Mouse (Mus musculus) lung, adult 18-20 months (tissue): ENCODE data around the gene Polr1c.
A peak's percentile ranks its signal among the peaks of the same experiment; 100 is the strongest.

Experiments
- DNase-seq, 2 experiments: peaks; one replicate each; pipeline ENCODE4 v3.0.0; 2022; ENCODE audit warnings: mixed read lengths in 2 of 2

Gene Polr1c

DNA sequence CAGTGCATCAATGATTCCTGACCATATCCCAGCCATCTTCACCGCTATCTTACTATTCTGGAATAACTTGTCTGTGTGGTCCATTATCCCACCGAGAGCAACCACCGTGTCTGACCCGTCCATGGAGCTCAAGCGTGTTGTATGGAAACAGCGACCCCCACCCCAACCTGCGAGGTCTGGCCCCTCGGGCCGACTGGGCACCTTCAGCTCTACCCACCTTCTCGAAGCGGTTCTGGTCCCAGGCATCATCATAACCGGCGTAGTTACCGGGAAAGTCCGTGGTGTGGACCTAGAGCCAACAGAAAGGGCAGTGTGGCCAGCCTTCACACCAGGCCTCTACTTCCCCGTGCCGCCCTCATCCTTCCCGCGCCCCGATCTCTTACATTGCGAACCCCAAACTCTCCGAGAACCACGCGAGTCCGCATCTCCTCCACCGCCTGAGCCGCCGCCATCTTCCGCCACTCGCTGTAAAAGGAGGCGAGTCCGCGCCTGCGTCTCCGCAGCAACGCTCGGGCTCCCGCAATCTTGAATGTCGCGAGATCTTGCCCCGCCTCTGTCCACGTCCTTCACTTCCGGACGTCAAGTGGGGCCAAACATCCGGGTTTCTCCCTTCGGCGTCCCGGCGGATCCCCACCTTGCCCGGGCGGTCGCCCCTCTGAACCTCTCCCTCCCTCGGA lies at the start of gene Polr1c, which contains the start of gene Yipf3:
TSS of gene Polr1c (minus strand) at position 543 of the 677 bp plus-strand sequence.
TSS of gene Yipf3 (plus strand) at position 569 of the 677 bp plus-strand sequence.
- peak; percentile 97 for DNase-seq

DNA sequence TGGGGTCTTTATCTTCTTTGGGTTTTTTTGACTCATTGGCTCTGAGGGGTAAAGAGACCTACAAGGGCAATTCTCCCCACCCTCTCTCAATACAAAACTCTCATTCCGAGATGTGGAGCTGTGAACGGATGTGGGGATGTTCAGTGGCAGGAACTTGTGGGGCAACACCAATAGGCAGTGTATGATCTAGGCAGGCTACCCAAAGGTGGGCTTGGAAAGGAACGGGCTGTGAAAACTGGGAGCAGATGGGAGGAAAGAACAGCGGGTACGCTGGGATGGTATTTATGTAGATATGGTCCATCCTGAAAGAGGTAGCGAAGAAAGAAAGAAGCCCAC lies 49.1 kb upstream of the Polr1c start:
- no peak for DNase-seq

DNA sequence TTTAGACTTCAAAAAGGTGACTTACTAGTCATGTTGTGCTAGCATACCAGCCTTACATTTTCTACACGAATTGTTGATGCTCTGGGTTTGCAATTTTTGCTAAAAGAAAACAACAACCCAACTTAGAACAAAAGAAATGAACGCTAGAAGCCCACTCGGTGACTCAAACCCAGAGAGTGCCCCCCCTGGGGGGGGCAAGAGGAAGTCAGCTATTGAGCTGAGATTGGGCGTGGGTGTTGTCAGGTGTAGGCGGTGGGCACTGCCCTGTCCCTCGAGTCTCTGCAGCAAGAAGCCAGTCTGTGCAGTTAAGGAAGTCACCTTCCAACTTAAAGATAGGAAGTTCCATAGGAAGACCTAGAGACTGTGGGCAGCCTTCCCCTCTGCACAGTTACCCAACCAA lies 48.7 kb upstream of the Polr1c start:
- no peak for DNase-seq

DNA sequence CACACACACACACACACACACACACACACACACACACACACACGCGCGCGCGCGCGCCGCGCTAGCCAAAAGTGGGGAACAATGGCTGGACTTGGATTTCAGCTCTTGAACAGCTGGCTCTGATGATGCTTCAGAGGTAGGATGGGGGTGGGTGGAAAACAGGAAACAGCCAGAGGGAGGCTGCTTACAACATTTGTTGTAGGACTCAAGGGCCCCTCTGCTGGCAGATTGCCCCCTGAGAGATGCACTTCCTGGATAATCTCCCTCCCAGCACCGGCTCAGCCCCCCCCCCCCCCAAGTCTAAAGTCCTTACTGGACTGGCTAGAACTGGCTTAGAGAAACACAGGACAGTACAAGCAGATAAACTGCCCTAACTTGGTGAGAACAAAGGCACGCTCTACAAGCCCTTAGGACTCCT lies 39.8 kb upstream of the Polr1c start:
- DNase-seq, result peak in 1 of 2 experiments; percentile 39

DNA sequence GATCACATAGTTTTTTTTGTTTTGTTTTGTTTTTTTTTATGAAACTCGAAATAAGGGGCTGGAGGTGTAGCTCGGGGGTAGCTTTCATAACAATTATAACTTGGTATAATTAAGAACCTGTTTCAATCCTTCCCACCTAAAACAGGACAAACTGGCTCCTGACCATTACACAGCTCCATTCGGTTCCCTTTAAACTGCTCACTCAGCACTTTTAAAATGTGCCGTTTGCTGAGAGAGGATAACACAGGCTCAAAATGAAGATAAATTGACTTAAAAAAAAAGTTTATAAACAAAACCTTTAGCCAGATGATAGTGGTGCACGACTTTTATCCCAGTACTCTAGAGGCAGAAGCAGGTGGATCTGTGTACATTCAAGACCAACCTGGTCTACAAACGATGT lies 37.6 kb upstream of the Polr1c start:
- DNase-seq, result no peak

DNA sequence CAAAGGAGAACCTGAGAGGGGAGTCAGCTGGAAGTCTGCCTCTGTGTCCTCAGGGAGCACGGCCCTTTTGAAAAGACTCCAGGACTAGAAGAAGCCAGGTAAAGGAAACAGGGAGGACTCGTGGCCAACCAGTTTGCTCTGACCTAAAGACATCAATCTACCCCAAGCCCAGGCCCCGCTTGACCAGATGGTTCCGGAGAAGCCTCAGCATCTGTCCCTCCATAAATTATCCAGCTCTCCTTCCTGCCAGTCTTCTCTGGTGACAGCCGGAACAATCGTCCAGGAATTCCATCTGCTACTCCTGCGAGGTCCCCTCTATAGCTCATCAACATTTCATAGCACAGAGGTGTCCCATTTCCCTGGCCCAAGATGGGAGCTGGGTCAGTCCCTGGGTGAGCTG lies 36.8 kb upstream of the Polr1c start:
- no peak for DNase-seq

DNA sequence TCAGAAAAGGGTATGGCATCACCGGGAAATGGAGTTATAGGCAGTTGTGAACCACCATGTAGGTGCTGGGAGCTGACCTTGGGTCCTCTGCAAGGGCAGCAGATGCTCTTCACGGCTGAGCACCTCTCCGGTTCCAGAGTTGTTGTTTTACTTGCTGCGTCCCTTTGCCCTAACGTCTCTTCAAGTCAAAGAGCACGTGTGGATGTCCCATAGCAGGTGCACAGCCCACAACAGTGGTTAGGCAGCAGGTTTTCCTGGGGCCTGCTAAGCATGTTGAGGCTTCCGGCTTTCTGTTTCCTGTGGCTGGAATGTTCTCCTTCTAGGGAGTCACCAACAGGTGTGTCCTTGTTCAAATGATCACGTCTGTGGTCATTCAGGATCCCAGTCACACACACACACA lies 36.1 kb upstream of the Polr1c start:
- DNase-seq, result no peak

DNA sequence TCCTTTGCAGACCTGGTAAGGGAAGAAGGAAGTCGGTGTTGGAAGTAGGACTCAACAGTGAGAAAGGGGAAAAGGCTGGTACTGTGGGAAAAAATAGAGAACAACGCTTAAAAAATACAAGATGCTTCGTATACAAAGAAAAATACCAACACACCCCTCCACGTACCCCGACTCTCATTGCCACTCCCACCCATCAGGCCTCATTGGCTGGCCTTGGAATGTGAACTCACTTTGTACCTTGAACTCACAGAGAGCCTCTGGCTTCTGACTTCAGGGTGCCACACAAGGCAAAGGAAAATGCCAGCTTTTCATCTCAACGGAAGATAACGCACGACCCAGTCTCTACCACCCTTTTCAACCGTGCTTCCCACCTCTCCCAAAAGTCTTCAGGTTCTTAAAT lies 35.3 kb upstream of the Polr1c start:
- no peak for DNase-seq

DNA sequence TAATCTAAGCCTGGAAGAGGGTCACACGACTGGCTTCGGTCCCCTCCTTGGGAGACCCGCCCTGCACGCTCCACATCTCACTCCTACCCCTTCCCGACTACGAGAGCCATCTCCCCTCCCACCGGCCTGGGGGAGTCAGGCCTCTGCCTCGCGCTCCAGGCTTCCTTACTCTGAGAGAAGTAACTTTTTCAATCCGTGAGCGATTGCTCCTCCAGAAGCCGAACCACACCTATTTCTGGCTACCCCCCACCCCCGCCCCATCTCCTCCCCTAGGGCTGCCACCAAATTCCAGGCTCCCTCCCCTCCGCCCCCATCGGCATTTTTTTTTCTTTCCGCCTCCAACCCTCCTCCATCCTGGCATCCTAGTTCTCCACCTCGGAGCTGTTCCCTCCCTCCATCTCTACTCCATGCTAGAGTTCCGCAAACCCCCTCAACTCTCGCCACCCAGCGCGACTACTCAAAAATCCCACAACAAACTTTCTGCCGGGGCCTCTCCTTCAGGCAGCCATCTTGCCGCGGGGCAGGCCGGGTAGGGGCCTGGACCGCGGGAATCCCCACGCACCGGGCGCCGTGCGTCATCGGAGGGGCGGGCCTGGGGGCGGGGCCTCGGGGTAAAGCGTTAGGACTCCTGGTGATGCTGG lies 34.7 kb upstream of the Polr1c start, which contains the start of gene Tjap1:
TSS of gene Tjap1 (minus strand) at position 544 of the 641 bp plus-strand sequence.
- peak; percentile 82 to 88 for DNase-seq

DNA sequence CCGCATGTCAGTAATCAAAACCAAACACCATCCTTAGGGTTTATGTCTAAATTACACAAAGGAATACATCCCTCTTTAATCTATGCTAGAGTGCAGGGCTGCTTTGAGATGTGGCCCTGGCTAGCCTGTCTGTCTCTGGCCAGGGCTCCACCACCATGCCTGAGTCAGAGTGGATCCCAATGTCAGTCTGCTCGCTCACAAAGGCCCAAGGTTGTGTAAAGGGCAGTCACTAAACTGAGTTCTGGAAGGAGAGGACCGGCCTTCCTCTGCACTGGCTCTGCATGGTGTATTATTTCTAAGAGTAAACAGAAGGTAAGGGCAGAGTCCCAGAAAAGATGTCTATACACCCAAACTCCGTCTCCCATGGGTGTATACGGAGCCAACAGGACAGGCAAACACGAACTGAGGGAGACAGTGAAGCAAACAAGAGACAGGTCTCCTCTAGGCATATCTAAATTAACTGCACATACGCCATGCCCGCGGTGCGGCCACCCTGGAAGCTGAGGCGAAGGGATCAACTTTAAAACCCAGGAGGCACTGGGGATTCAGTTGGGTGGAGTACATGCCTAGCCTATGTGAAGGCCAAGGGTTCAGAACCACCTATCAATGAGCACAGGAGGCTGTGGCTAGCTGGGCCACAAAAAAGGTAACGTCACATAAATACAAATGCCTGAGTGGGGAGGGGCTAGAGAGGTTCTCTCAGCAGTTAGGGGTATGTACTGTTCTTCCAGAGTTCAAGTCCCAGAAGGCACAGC lies 30.3 kb upstream of the Polr1c start:
- no peak for DNase-seq

DNA sequence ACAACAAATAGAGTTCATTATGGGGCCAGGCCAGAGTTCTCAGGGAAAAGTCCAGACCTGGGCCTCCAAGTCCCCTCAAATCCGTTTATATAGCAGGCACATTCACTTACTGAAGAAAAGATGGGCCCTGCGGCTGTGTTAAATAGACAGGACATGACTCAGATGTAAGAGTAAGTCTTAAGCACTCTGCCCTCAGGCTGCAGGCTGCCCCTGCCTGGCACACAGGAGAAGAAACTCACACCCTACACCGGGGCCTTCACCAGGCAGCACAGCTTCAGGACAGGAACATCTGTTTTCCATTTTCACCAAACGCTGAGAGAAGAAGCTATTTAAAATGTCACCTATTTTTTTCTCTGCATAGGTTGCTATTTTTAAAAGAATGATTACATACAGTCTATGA lies 29.7 kb upstream of the Polr1c start:
- DNase-seq, result no peak

DNA sequence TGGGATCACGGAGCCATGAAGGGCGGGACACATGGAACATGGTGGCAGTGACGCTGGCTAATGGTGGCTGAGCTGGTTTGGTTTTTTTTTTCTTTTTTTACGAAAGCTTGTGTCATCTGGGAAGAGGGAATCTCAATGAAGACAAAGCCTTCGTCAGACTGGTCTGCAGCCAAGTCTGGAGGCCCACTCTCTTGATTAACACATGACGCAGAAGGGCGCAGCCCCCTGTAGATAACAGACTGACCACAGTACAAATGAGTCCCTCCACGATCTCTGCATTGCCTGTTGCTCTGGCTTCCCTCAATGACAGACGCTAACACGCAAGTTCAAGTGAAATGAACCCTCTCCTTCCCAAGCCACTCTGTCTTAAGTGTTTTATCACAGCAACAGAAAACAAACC lies 27.7 kb upstream of the Polr1c start:
- no peak for DNase-seq

DNA sequence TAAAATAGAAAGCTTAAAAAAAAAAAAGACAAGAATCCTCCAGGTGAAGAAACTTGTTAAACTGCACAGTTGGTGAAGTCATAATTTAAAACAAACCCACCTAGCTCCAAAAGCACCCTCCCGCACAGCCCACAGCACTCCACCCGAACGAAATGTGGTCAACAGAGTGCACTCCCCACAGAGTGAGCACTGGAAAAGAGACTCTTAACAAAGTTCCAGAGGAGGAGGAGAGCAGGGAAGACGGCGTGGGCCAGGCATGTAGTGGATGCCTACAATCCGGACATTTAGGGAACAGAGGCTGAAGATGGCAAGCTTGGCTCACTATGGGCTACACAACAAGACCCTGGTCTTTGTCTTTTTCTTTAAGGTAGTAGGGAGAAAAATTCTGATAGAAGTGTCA lies 27.2 kb upstream of the Polr1c start:
- DNase-seq, result no peak

DNA sequence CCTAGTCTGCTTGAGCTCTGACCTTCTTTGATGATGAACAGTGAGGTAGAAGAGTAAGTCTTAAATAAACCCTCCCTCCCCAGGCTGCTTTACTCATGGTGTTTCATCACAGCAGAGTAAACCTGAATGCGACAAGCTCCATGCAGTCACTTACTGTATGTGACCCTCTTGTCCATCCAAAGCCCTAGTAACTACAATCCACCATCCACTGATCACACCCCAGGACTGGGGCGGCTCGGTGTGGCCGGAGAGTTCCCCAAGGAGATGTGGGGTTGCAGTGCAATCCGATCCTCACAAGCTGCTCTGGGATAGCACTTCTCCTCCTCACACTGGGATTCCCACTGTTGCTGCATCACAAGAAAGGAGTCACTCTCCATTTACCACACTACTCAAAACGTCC lies 26.6 kb upstream of the Polr1c start:
- DNase-seq, result no peak

DNA sequence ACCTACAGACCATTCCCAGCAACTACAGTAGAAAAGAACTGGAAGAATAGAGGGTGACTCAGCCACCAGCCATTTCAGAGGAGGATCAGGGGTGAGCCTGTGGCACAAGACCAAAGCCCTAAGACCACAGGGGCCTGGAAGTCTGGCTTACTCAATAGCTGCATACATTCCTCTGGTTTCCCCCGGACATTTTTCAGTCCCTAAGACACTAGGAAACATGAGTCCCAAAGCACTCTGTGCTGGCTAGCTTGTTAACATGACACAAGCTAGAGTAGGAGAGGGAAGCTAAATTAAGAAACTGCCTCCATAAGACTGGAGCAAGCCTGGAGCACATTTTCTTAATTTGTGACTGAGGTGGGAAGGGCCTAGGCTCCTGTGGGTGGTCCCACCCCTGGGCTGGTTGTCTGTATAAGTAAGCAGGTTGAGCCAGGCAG lies 26.0 kb upstream of the Polr1c start:
- DNase-seq, result no peak

DNA sequence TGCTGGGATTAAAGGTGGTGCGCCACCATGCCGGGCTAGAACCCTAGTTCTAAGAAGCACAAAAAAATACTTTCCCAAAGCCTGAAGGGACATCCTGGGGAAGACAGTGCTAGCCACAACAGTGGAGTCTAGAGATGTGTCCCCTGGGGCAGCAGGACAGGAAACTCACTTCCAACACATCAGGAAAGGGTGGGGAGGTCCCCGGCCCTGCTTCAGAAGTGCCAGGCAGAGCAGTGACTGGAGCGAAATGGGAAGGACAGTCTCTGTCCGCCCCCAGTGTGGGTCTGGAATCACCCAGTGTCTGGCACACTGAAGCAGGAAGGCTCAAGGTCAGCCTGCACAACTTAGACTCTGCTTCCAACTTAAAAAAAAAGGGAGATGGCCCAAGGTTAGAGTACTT lies 24.8 kb upstream of the Polr1c start:
- no peak for DNase-seq

DNA sequence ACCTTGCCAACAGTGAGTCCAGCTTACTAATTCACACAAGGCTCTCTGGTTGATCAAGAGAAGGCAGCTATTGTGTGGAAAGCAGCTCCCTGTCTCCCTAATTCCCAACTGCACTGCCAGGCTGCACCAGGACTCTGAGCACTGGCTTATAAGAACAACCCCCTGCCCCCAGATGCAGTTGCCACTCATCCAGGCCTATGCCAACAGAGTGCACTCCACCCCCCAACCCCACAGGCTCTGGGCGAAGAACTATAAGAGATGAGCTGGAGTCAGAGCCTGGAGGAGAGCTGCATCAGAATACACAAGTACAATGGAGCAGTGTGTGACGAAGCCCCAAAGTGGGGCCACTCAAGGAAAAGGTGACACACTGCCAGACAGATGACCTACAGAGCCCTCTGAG lies 24.2 kb upstream of the Polr1c start:
- DNase-seq, result no peak

DNA sequence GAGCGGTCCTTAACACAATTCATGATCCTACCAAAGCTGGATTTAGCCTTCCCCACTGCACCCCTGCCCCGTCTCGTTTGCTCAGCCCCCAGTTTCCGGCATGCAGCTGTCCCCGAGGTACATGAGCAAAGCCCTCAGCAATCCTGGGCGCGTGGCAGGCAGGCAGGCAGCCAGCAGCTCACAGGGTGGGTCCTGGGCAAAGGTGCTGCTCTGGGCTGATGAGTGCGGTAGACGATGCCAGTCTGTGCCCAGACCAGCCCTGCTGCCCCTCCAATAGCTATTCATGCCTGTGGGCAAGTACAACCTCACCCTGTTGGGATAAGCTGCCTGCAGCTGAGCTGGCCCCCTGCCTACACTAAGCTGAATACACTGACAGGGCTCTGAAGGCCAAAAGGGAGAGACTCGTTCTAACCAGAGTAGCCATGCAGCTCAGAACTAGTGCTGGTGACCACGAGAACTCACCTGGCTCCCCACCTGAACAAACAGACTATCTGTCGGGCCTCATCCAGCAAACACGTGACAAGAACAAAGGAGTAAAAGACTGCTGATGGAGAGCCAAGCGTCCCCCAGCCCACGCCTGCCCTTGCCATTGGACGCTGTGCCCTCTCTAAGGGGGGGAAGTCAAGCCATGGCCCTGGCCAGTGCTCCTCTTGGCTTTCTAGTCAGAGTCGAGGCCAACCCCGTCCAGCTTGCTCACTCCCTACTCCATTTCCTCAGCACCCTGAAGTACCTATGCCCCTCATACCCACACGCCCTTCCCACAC lies 22.1 kb upstream of the Polr1c start:
- peak in 1 of 2 experiments; percentile 44 for DNase-seq

DNA sequence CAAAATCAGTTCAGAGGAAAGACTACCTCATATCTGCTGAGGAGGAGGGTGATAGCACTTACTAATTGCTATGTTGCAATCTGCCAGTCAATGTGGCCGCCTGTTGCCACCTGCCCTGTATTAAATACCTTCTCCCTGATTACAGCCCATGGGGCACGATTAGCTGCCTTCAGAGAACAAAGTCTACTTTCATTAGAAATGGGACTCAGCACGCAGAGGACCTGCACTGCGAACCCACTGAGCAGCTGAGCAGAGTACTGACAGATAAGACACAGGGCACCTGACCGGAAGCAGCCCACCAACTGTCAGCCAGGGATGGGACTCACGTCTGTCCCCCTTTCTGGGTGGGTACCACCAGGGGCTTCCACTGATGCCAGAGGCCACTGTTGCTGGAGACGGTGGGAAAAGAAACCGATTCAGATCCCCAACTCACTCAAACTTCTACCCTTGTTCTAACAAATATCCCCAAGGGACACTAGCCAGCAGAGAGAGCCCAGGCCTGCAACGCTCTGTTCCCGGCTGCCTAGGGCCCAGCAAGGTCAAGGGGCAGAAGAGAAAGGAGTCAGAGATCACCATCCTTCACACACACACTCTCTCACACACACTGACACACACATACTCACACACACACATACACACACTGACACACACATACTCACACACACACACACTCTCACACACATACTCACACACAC lies 20.3 kb upstream of the Polr1c start:
- no peak for DNase-seq

DNA sequence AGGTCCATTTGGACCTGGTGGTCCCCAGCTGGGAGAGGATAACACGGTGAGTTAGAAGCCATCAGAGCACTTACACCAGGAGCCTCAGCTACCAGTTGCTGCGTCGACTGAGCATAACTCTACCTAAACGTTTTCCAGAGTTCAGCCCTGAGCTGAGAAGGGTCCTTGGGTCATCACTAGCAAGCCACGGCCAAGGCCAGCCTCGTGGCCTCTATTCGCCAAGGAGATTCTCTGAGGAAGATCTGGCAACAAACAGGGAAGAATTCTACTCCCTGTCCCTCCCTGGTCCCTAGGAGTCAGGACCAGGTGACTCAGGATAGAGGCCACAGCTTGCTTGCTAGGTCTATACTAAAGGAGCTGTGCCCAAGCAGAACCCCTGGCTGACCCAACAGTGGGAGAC lies 19.7 kb upstream of the Polr1c start:
- DNase-seq, result no peak

DNA sequence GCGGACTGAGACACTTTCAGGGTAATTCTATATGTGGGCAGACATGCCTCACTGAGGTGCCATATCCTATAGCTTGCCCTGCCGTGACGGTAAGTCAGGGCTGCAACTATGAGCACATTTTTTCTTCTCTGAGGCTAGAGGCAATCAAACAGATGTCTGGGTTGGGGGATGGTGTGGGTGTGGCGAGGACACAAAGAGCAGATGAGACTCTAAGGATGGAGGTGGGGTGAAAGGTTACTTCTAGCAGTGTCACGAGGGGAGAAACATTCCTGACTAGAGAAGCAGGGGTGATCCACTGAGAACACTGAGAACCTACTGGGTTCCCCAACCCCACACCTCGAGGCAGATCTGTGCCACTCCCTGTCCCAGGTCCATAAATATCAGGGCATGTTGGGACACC lies 19.1 kb upstream of the Polr1c start:
- DNase-seq, result no peak

DNA sequence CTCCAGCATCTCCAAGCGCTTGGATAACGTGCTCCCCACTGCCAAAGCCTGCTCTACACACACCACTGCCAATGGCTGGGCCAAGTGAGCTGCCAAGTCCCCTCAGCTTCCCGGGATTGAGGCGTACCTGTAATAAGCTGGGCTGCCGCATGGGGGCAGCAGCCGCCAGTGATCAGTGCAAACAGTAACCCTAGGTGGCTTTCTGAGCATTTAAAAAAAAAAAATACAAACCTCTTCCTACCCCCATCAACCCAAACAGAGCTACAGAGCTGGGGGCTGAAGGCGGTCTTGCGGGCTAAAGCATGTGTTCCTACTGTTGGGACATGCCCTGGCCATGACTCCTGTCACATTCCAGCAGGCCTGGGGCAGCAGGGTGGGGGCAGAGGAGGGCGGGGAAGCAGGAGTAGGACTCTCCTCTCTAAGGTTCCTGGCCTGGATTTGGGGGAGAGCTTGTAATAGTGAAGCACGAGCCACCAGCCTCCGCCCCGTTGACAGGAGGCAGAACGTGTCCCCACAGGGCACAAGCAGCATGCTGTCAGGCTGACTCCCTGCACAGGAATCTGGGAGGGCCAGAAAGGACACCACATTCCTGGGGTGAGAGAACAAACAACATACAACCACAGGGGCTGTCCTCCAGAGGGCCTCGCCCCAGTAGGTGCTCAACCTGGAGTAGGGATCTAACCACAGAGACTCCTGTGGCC lies 18.2 kb upstream of the Polr1c start:
- DNase-seq, result peak; percentile 77 to 85
